Mouse (Mus musculus) ovary, adult 2 months (tissue): Measurements from ENCODE around the gene Anks1. TPM values are rescaled to one million over a fixed set of nuclear protein-coding genes. Genes with fewer than 3 reads are reported as not detected.

ENCODE experiments used
- polyA plus RNA-seq: library from polyadenylated mRNA; depleted of rRNA; stranded (reverse); fragments of >200 nt; gene quantifications from 2 replicates; pipeline ENCODE4 v1.2.3, GENCODE M21; 2012; rRNA removed

Anks1 gene
- polyA plus RNA-seq = 56.6 and 61.9 TPM in 2 replicates

GRCm38 (mm10) chr17:27908888-27909621 is at the start of gene Anks1:
Gene Anks1 (plus strand): TSS chr17:27909306.

DNA sequence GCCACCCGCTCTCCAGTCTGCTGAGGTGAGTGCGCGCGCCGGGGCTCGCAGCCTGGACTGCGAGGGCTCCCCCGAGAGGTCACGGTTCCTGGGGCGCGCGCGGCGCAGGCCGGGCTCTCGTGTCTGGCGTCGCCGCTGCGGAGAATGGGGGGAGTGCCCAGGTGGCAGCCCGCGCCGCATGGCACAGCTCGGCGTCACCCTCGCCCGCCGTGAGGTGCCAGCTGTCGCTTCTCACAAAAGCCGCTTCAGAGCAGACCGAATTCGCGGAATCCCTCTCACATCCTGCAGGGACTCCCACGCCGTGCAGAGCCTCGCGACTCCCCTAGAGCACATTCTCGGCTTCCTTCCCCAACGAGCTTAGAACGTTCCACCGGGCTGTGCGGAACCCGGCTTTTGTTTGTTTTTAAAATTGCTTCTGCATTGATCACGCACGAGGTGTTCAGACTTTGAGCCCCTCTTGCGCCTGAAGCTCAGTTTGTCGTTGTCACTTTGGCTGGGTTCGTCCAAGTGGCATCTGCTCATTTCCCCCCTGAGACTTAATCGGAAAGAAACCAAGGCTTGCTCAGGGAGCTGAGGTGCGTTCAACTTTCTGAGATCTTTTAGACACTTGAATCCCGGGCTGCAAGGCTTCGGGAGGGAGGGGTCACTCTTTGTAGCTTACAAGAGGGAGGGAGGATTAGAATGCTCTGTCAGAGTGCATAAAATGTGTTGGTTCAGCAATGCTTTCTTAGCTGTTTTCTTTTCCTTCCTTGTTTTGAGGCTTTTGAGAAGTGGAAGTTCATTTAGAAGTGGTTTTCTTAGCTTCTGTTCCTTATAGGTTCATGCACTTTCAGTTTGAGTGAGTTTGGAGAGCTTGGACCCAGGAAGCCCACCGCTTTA is 755 bp downstream of the Anks1 start, which contains the start of gene Taf11:
Gene Taf11 (minus strand): TSS at position 223 of the 879 bp plus-strand sequence.

GRCm38 (mm10) chr17:28080045-28080816 is 171.1 kb downstream of the Anks1 start, which contains the start of gene Tcp11:
Gene Tcp11 (minus strand): TSS chr17:28080639.

Other genes with a start within 250 kb of the Anks1 start
- gene Spdef, start 180.4 kb upstream of the Anks1 start, polyA plus RNA-seq = 20.5 and 29.6 TPM in 2 replicates
- 82.1 and 93.7 TPM in 2 replicates for gene D17Wsu92e, start 88.7 kb upstream of the Anks1 start, polyA plus RNA-seq
- gene Snrpc, start 71.2 kb upstream of the Anks1 start, polyA plus RNA-seq = 140 and 144 TPM in 2 replicates
- gene Uhrf1bp1, start 52.9 kb upstream of the Anks1 start, polyA plus RNA-seq = 19.1 and 19.2 TPM in 2 replicates
- gene Taf11, start 538 bp downstream of the Anks1 start, polyA plus RNA-seq = 9.0 and 11.0 TPM in 2 replicates
- 6.3 and 10.4 TPM in 2 replicates for gene Tcp11, start 171.3 kb downstream of the Anks1 start, polyA plus RNA-seq
- gene Scube3, start 232.8 kb downstream of the Anks1 start, polyA plus RNA-seq = 3.4 and 4.3 TPM in 2 replicates